Mouse (Mus musculus): Measurements from ENCODE around the gene Xpc. TPM values are rescaled to one million over a fixed set of nuclear protein-coding genes. Genes with fewer than 3 reads are reported as not detected.

Xpc gene
- polyA plus RNA-seq (2011; ENCODE audit: insufficient read depth, insufficient read length, low replicate concordance, missing spikeins): 8.7 and 17.1 TPM in 2 replicates

DNA sequence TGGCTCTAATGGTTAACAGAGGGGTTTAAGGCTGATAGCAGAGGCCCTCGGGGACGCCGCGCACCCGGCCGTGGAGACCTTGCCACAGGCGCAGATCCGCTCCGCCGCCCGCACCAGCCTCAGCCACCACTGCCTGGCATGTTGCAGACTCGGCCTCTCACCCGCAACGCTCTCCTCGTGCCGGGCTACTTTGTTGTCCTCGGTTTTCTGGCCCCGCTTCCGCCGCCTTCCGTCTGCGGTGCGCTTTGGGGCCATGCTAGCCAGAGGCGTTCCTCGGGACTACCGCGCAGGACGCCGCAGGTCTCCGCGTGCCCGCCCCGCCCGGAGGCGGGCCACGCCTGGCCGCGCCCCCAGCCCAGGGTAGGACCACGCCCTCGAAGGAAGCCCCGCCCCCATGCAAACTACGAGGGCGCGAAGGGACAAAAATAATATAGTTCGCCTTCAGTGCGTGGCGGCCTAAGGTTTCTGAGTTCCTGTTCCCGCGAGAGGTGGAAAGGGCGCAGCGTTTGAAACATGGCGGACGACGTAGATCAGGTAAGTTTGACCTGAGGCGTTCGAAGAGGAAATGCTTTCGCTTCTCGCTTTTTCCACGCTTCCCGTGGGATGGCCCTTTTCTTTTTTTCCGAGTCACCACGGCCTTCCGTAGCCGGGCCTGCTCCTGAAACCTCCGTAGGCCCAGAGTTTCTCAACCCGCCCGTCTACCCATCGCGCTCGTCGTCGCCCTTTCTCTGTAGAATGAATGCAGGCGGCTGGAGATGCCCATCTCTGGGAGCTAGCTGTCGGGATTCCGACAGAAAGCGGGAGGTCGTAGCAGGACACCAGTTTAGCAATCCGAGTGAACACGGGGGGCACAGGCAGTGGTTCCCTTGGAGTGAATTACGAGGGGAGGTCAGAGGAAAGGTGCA lies at the start of gene Xpc, which contains the start of gene Lsm3:
Xpc (minus strand) TSS at position 344 of the 905 bp plus-strand sequence.
Lsm3 (plus strand) TSS at position 384 of the 905 bp plus-strand sequence.
- TF ChIP-seq POLR2A (IDR thresholded peaks at IDR 0.05; ENCODE audit: borderline replicate concordance, control insufficient read depth, low read depth, low read length) (peak; percentile 73; the same call in 1 of the 2 replicates), CTCF (IDR thresholded peaks at IDR 0.05; ENCODE audit: control insufficient read depth, insufficient read depth, low read length) (no peak)
- H3K4me1 ChIP-seq (ENCODE audit: control insufficient read depth, insufficient read depth, low read length): peaks cover 3% of the 10 kb centered on the region; the same call in 1 of the 2 replicates
- H3K4me3 ChIP-seq (replicated peaks; ENCODE audit: control insufficient read depth, low read depth, low read length): peak within 1 kb of the TSS; percentile 85
- H3K27ac ChIP-seq (ENCODE audit: control insufficient read depth, insufficient read depth, low read depth, low read length, poor library complexity): peak within 1 kb of the TSS; percentile 84
- WGBS: 1% methylated on average over 80 of the region's 80 CpGs

DNA sequence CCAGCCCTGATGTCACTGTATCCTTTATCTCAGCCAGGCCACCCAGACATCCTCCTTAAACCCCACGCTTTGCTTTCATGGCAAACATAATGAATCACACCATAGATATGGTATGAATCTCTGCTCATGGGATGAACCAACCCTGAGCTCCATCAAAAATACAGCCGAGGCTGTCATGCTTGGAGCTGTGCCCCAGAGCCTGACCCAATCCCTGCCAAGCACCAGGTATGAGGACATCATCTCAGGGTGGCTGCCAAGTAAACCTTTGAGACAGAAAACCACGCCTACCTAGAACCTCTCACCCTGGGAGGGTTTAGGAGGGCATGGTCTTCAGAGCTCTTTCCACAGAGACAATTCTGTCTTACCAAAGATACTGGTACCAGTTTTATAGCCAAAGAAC lies 47.3 kb upstream of the Xpc start:
- TF ChIP-seq CTCF (IDR thresholded peaks at IDR 0.05; ENCODE audit: control insufficient read depth, insufficient read depth, low read length) (no peak), POLR2A (IDR thresholded peaks at IDR 0.05; ENCODE audit: borderline replicate concordance, control insufficient read depth, low read depth, low read length) (no peak)
- no peaks in the 10 kb centered on the region for H3K4me1 ChIP-seq (ENCODE audit: control insufficient read depth, insufficient read depth, low read length)
- 60% methylated on average over 3 of the region's 3 CpGs for WGBS
- H3K27ac ChIP-seq (ENCODE audit: control insufficient read depth, insufficient read depth, low read depth, low read length, poor library complexity): no peak overlapping the region
- H3K4me3 ChIP-seq (replicated peaks; ENCODE audit: control insufficient read depth, low read depth, low read length): no peak overlapping the region

DNA sequence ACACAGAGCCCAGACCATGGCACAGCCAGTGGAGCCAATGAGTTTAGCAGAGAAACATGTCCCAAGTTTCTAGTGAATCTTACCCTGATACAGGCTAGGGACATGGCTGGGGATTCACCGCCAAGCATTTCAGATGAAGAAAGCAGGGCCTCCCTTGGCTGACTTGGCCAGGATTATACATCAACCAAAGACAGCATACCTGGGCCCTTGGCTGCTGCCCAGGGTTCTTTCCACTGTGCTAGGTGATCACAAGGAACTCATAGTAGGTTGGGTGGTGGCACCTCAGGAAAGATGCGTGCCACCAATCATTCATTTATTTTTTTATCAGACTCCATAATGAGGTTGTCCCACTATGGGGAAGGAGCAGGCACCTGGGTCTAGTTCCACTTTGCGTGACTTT lies 44.5 kb upstream of the Xpc start:
- Histone ChIP-seq H3K4me1 (ENCODE audit: control insufficient read depth, insufficient read depth, low read length) (no peaks in the 10 kb centered on the region), H3K27ac (ENCODE audit: control insufficient read depth, insufficient read depth, low read depth, low read length, poor library complexity) (no peak overlapping the region), H3K4me3 (replicated peaks; ENCODE audit: control insufficient read depth, low read depth, low read length) (no peak overlapping the region)
- no peak for TF ChIP-seq CTCF (IDR thresholded peaks at IDR 0.05; ENCODE audit: control insufficient read depth, insufficient read depth, low read length)
- no peak for TF ChIP-seq POLR2A (IDR thresholded peaks at IDR 0.05; ENCODE audit: borderline replicate concordance, control insufficient read depth, low read depth, low read length)
- WGBS: 88% methylated on average over 3 of the region's 3 CpGs

DNA sequence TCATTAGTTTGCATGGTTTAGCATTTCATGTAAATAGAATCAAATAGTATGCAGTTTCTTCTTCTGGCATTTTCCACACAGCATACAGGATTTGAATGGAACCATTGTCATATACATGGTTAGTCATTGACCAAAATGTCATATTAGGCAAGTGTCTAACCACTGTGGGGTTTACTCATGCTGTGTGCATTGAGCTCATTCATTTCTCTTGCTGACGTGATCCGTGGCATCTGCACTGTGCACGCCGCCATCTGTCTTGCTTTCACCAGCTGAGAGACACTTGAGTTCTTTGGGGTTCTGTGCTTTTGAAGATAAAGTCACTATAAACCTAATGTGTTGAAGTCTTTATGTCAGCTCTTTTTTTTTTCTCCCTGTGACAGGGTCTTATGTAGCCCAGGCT lies 43.7 kb upstream of the Xpc start:
- H3K27ac ChIP-seq (ENCODE audit: control insufficient read depth, insufficient read depth, low read depth, low read length, poor library complexity): no peak overlapping the region
- TF ChIP-seq POLR2A (IDR thresholded peaks at IDR 0.05; ENCODE audit: borderline replicate concordance, control insufficient read depth, low read depth, low read length) (no peak), CTCF (IDR thresholded peaks at IDR 0.05; ENCODE audit: control insufficient read depth, insufficient read depth, low read length) (no peak)
- WGBS: 79% methylated on average over 4 of the region's 4 CpGs
- no peaks in the 10 kb centered on the region for H3K4me1 ChIP-seq (ENCODE audit: control insufficient read depth, insufficient read depth, low read length)
- no peak overlapping the region for H3K4me3 ChIP-seq (replicated peaks; ENCODE audit: control insufficient read depth, low read depth, low read length)

DNA sequence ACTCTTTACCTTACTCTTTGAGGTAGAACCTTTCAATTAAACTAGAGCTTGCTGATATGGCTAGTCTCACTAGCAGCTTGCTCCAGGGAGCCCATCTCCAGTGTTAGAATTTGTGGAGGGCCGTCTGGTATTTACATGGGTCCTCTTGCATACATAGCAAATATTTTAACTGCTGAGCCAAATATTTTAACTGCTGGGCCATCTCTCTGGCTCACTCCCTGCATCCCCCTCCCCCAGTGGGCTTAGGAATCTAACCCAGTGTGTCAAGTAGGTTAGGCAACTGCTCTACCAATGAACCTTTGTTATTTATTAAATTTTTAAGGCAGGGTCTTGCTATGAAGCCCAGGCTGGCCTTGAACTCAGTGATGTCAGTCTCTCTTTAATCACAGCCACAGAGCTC lies 42.9 kb upstream of the Xpc start:
- 59% methylated on average over 1 of the region's 1 CpGs for WGBS
- no peak overlapping the region for H3K4me3 ChIP-seq (replicated peaks; ENCODE audit: control insufficient read depth, low read depth, low read length)
- TF ChIP-seq POLR2A (IDR thresholded peaks at IDR 0.05; ENCODE audit: borderline replicate concordance, control insufficient read depth, low read depth, low read length) (no peak), CTCF (IDR thresholded peaks at IDR 0.05; ENCODE audit: control insufficient read depth, insufficient read depth, low read length) (no peak)

DNA sequence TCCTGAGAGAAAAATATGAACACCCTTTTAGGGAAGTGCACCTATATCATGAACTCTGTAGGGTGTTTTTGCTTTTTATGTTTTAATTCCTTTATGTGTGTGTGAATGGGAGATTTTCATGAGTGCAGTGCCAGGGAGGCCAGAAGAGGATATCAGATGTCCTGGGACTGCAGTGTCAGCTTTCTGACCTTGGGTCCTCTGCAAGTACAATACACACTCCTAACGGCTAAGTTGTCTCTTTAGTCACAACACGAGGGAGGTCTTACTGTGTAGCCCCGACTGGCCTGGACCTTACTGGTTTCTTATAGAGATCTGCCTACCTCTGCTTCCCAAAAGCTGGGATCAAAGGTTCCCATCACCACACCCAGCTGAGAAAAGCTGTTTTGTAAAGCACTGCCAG lies 37.0 kb upstream of the Xpc start:
- Histone ChIP-seq H3K4me3 (replicated peaks; ENCODE audit: control insufficient read depth, low read depth, low read length) (no peak overlapping the region), H3K27ac (ENCODE audit: control insufficient read depth, insufficient read depth, low read depth, low read length, poor library complexity) (no peak overlapping the region), H3K4me1 (ENCODE audit: control insufficient read depth, insufficient read depth, low read length) (no peaks in the 10 kb centered on the region)
- WGBS: 80% methylated on average over 3 of the region's 3 CpGs
- TF ChIP-seq POLR2A (IDR thresholded peaks at IDR 0.05; ENCODE audit: borderline replicate concordance, control insufficient read depth, low read depth, low read length): no peak
- no peak for TF ChIP-seq CTCF (IDR thresholded peaks at IDR 0.05; ENCODE audit: control insufficient read depth, insufficient read depth, low read length)

More for the DNA sequence above, 42.9 kb upstream of the Xpc start:
- Histone ChIP-seq H3K4me1 (ENCODE audit: control insufficient read depth, insufficient read depth, low read length) (no peaks in the 10 kb centered on the region), H3K27ac (ENCODE audit: control insufficient read depth, insufficient read depth, low read depth, low read length, poor library complexity) (no peak overlapping the region)

DNA sequence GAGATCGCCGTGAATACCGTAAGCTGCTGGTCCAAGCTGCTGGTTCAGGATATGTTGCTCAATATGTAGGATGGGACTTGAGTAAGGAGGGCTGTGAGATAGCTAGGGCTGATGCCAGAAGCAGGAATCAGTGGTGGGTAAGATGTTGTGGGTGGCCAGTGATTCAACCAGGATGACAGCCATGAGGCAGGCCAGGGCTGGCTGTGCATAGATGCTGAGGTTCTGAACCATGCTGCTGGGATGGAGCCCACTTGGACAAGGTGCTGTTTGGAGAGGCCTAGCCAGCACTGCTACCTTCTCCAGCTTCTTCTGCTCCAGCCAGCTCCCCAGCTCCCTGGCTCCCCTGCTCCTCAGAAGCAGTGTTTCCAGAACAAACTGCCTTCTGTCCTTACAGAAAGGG lies 36.0 kb upstream of the Xpc start:
- Histone ChIP-seq H3K4me3 (replicated peaks; ENCODE audit: control insufficient read depth, low read depth, low read length) (no peak overlapping the region), H3K4me1 (ENCODE audit: control insufficient read depth, insufficient read depth, low read length) (no peaks in the 10 kb centered on the region), H3K27ac (ENCODE audit: control insufficient read depth, insufficient read depth, low read depth, low read length, poor library complexity) (no peak overlapping the region)
- no peak for TF ChIP-seq CTCF (IDR thresholded peaks at IDR 0.05; ENCODE audit: control insufficient read depth, insufficient read depth, low read length)
- WGBS: 84% methylated on average over 3 of the region's 3 CpGs

DNA sequence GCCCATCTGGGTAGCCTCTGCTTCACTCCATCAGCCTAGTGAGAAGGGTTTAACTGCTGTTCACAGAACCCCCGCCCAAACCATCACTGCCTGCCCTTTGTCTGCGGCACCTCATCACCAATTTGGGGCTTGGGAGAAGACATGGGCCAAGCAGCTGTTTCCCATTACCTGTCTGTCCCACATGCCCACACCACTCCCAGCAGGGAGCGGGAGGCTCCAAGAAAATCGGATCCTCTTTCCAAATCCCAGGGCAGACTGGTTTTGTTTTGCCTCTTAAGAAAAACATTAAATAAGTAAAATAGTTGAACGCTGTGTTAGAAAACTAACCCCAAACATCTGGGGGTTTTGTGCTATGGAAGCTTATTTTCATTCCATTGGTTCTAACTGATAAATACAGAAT lies 33.9 kb upstream of the Xpc start:
- Histone ChIP-seq H3K4me3 (replicated peaks; ENCODE audit: control insufficient read depth, low read depth, low read length) (no peak overlapping the region), H3K27ac (ENCODE audit: control insufficient read depth, insufficient read depth, low read depth, low read length, poor library complexity) (no peak overlapping the region), H3K4me1 (ENCODE audit: control insufficient read depth, insufficient read depth, low read length) (no peaks in the 10 kb centered on the region)
- TF ChIP-seq POLR2A (IDR thresholded peaks at IDR 0.05; ENCODE audit: borderline replicate concordance, control insufficient read depth, low read depth, low read length) (no peak), CTCF (IDR thresholded peaks at IDR 0.05; ENCODE audit: control insufficient read depth, insufficient read depth, low read length) (no peak)
- 78% methylated on average over 5 of the region's 5 CpGs for WGBS

All from bone marrow, adult 2 months (tissue).